Mouse (Mus musculus) hindlimb bud, embryonic 11.5 days (tissue): ENCODE data around the gene Mindy4.
"Not testable (repeated sequence)": the region's sequence is repeated elsewhere in the genome, so short reads cannot be mapped to it uniquely, and the experiment has no call there.

Source experiments
- DNase-seq: peaks from one replicate; pipeline ENCODE4 v3.0.0-alpha.2; 2012; ENCODE audit warnings: low read depth, low spot score; ENCODE audit errors: extremely low spot score

Gene Mindy4

GRCm38 (mm10) chr6:55202913-55203910 is at the start of gene Mindy4:
Gene Mindy4, plus strand, starts transcription at chr6:55203383.
- peak; percentile 67 for DNase-seq

GRCm38 (mm10) chr6:55159256-55159655 is 43.9 kb upstream of the Mindy4 start:
- DNase-seq: no peak

GRCm38 (mm10) chr6:55161311-55161761 is 41.8 kb upstream of the Mindy4 start:
- no peak for DNase-seq

GRCm38 (mm10) chr6:55163046-55163584 is 40.1 kb upstream of the Mindy4 start:
- no peak for DNase-seq

GRCm38 (mm10) chr6:55166777-55167463 is 36.3 kb upstream of the Mindy4 start:
- DNase-seq: peak; percentile 63

GRCm38 (mm10) chr6:55169818-55170217 is 33.4 kb upstream of the Mindy4 start:
- DNase-seq: no peak

- DNase-seq: no peak
Observed at GRCm38 (mm10) chr6:55171638-55172037, 31.5 kb upstream of the Mindy4 start.

GRCm38 (mm10) chr6:55173171-55173570 is 30.0 kb upstream of the Mindy4 start:
- DNase-seq: no peak

- no peak for DNase-seq
Observed at GRCm38 (mm10) chr6:55173941-55174349, 29.2 kb upstream of the Mindy4 start.

GRCm38 (mm10) chr6:55174741-55175181 is 28.4 kb upstream of the Mindy4 start, which contains the start of gene Inmt:
Gene Inmt, minus strand, starts transcription at chr6:55175043.
- DNase-seq: no peak

GRCm38 (mm10) chr6:55175456-55175855 is 27.7 kb upstream of the Mindy4 start:
- DNase-seq: no peak

- no peak for DNase-seq
Observed at GRCm38 (mm10) chr6:55175892-55176291, 27.3 kb upstream of the Mindy4 start.

- no peak for DNase-seq
Observed at GRCm38 (mm10) chr6:55177060-55177732, 26.0 kb upstream of the Mindy4 start.

- DNase-seq: no peak
Observed at GRCm38 (mm10) chr6:55179560-55179959, 23.6 kb upstream of the Mindy4 start.

GRCm38 (mm10) chr6:55182655-55183430 is 20.3 kb upstream of the Mindy4 start:
- DNase-seq: no peak

- not testable (repeated sequence) for DNase-seq
Observed at GRCm38 (mm10) chr6:55187827-55188226, 15.4 kb upstream of the Mindy4 start.

- no peak for DNase-seq
Observed at GRCm38 (mm10) chr6:55189406-55189805, 13.8 kb upstream of the Mindy4 start.

- DNase-seq: no peak
Observed at GRCm38 (mm10) chr6:55191537-55191936, 11.6 kb upstream of the Mindy4 start.

- DNase-seq: no peak
Observed at GRCm38 (mm10) chr6:55193171-55193570, 10.0 kb upstream of the Mindy4 start.

- DNase-seq: no peak
Observed at GRCm38 (mm10) chr6:55199047-55199446, 4.1 kb upstream of the Mindy4 start.
